Mouse (Mus musculus) hindbrain, embryonic 13.5 days (tissue): Measurements from ENCODE around the gene G6pc3. TPM values are rescaled to one million over a fixed set of nuclear protein-coding genes. Genes with fewer than 3 reads are reported as not detected.
"Not testable (repeated sequence)": the region's sequence is repeated elsewhere in the genome, so short reads cannot be mapped to it uniquely, and the experiment has no call there.

Source experiments
- ATAC-seq: fragments of 200-750 bp; cut with Nextera tagmentation; 2 replicates; pipeline ENCODE4 v1.8.0; 2017; ENCODE audit warnings: moderate TSS enrichment; ENCODE audit not compliant: low FRiP score
- H3K27ac ChIP-seq: fragments of 300-500 bp; sonication (generic); 2 replicates; pipeline ENCODE4 v1.5.1; 2015; ENCODE audit warnings: inconsistent platforms, mild to moderate bottlenecking, moderate library complexity
- H3K27me3 ChIP-seq: fragments of 300-500 bp; sonication (generic); 2 replicates; pipeline ENCODE4 v1.6.1; 2015; ENCODE audit warnings: mild to moderate bottlenecking, inconsistent platforms
- H3K36me3 ChIP-seq: fragments of 300-500 bp; sonication (generic); 2 replicates; pipeline ENCODE4 v1.6.1; 2015; ENCODE audit warnings: mild to moderate bottlenecking, inconsistent platforms
- H3K4me1 ChIP-seq: fragments of 300-500 bp; sonication (generic); replicated peaks from 2 replicates; pipeline ENCODE4 v1.6.1; 2015; ENCODE audit warnings: inconsistent platforms
- H3K4me2 ChIP-seq: fragments of 300-500 bp; sonication (generic); 2 replicates; pipeline ENCODE4 v1.6.1; 2015; ENCODE audit warnings: inconsistent platforms, mild to moderate bottlenecking, moderate library complexity
- H3K4me3 ChIP-seq: fragments of 300-500 bp; sonication (generic); 2 replicates; pipeline ENCODE4 v1.5.1; 2015; ENCODE audit warnings: mild to moderate bottlenecking, inconsistent platforms
- H3K9ac ChIP-seq: fragments of 300-500 bp; sonication (generic); 2 replicates; pipeline ENCODE4 v1.6.1; 2015; ENCODE audit warnings: mild to moderate bottlenecking, inconsistent platforms
- H3K9me3 ChIP-seq: fragments of 300-500 bp; sonication (generic); 2 replicates; pipeline ENCODE4 v1.6.1; 2016; ENCODE audit warnings: inconsistent platforms
- WGBS: fragments of 180-500 bp; shearing (Covaris S2); methylation state at CpG from one replicate; pipeline ENCODE4 v1.1.7; 2015; 5-methylcytosine and 5-hydroxymethylcytosine counted together
- polyA plus RNA-seq: library from polyadenylated mRNA; unstranded; fragments of >200 nt; fragmentation: Nextera tagmentation; extraction: Ambion mirVana; gene quantifications from 2 replicates; pipeline ENCODE4 v1.2.1, GENCODE M21; 2015

The G6pc3 gene
- polyA plus RNA-seq, result 30.0 and 37.2 TPM in 2 replicates

DNA sequence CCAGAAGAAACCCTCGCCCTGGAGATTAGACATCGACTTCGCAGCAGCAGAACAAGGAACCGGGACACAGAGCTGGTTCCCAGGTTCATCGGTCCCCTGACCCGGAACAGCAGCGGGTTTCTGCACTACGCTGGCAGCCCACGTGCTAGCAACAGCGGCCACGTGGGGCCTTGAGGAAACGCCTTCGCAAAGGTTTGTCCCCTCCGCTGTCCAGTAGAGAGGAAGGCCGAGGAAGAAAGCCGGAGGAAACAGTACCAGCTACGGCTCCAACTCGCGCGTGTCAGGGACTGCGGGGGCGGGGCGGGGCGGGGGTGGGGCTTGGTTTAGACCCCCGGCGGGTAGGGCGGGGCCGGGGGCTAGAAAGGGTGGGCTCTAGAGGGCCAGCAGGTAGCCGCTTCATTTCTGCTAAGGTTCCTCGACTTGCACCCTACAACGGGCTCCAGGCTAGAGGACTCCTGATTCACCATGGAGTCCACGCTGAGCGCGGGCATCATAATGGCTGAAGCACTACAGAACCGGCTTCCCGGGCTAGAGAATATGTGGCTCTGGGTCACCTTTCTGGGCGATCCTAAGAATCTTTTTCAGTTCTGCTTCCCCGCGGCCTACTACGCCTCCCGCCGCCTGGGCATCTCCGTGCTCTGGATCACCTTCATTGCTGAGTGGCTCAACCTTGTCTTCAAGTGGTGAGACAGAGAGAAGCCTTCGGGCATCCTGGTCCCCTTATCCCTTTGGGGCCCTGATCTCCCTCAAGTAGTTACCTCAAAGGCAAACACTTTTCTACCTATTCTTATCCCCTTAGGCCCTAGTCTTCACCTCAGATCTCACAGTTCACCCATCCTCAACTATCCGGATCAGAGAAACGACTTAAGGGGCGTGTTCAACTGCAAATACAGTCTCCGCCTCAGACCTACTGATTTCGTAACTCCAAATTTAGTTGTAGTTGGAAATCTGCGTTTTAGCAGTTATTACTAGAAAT lies at the start of gene G6pc3:
G6pc3 (plus strand) TSS at position 160 of the 976 bp plus-strand sequence.
- H3K4me1 ChIP-seq, result peaks cover 30% of the 10 kb centered on the region
- peak; percentile 76 for ATAC-seq
- peak within 1 kb of the TSS; percentile 77 for H3K4me2 ChIP-seq
- H3K27me3 ChIP-seq, result no peaks in the 10 kb centered on the region
- H3K27ac ChIP-seq, result peak within 1 kb of the TSS; percentile 78
- H3K9ac ChIP-seq, result peak within 1 kb of the TSS; percentile 83
- 3% methylated on average over 50 of the region's 50 CpGs for WGBS
- peak within 1 kb of the TSS; percentile 64 for H3K4me3 ChIP-seq
- no peaks in the 10 kb centered on the region for H3K9me3 ChIP-seq
- H3K36me3 ChIP-seq, result peaks cover 26% of the 10 kb centered on the region

DNA sequence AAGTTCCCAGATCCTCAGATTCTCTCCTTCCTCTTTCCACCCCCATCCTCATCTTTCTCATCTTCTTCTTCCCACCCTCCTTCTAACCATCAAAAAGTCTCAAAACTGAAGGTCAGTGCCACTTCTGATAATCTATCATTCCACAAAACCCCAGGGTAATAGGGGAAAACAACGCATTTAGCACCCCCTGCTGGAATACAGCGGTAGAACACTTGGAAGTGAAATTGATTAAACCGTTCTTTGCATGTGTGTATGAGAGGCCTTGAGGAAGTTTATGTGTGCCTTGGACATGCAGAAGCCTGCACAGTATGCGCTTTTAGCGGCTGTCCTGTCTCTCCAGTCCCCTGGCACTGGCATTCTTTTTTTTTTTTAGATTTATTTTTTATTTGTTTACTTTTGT lies 48.9 kb upstream of the G6pc3 start:
- Histone ChIP-seq H3K4me2 (no peak overlapping the region), H3K9ac (no peak overlapping the region), H3K36me3 (no peaks in the 10 kb centered on the region), H3K4me3 (no peak overlapping the region), H3K9me3 (no peaks in the 10 kb centered on the region), H3K27ac (no peak overlapping the region), H3K4me1 (peaks cover 8% of the 10 kb centered on the region), H3K27me3 (peaks cover 54% of the 10 kb centered on the region)
- ATAC-seq, result no peak
- WGBS, result 6% methylated on average over 5 of the region's 5 CpGs

DNA sequence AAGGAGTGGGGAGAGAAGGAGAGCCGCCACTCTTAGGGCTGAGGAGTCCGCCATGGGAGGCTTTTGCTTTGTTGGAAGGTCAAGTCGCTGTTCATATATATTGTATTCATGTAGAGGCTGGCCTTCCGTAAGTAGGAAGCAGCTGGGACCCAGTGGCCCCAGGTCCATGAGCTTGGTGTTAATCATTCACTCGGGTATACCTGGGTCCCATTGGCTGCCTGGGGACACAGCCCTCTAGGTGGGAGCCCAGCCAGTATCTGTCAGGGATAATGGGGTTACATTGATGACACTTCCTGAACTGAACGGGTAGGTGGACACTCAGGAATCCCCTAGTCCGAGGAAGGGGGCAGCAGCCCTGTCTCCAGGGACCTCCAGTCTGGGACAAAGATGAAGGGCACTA lies 47.1 kb upstream of the G6pc3 start:
- WGBS, result 71% methylated on average over 7 of the region's 7 CpGs
- Histone ChIP-seq H3K36me3 (no peaks in the 10 kb centered on the region), H3K9ac (no peak overlapping the region), H3K4me3 (no peak overlapping the region), H3K27ac (no peak overlapping the region), H3K9me3 (no peaks in the 10 kb centered on the region), H3K4me2 (no peak overlapping the region), H3K27me3 (peaks cover 60% of the 10 kb centered on the region), H3K4me1 (peaks cover 23% of the 10 kb centered on the region)
- no peak for ATAC-seq

DNA sequence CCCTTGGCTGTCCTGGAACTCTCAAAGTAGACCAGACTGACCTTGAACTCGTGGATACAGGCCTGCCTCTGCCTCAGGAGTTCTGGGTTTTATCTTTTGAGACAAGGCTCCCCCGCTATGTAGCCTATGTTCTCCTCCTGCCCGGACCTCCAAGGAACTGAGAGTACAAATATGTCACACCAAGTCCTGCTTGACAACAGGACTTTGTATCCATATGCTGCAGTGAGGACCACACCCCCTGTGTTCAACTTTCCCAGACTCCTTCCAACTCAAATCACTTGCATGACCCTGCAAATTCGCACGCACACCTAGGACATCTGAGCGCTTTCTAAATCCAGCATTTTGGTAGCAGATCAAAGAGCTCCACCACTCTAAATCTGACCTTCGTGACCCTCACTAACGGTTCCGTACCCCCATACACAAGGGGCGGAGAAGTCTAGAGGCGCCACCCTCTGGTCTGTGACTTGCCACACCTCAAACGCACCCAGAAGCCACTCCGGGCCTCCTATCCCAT lies 44.4 kb upstream of the G6pc3 start:
- Histone ChIP-seq H3K4me3 (peak overlapping the region; percentile 30; the same call in 1 of the 2 replicates), H3K4me1 (peaks cover 24% of the 10 kb centered on the region), H3K27ac (no peak overlapping the region), H3K27me3 (peaks cover 78% of the 10 kb centered on the region), H3K9me3 (no peaks in the 10 kb centered on the region), H3K9ac (peak overlapping the region; percentile 29; the same call in 1 of the 2 replicates), H3K4me2 (peak overlapping the region; percentile 44), H3K36me3 (no peaks in the 10 kb centered on the region)
- ATAC-seq, result no peak
- 23% methylated on average over 13 of the region's 13 CpGs for WGBS

DNA sequence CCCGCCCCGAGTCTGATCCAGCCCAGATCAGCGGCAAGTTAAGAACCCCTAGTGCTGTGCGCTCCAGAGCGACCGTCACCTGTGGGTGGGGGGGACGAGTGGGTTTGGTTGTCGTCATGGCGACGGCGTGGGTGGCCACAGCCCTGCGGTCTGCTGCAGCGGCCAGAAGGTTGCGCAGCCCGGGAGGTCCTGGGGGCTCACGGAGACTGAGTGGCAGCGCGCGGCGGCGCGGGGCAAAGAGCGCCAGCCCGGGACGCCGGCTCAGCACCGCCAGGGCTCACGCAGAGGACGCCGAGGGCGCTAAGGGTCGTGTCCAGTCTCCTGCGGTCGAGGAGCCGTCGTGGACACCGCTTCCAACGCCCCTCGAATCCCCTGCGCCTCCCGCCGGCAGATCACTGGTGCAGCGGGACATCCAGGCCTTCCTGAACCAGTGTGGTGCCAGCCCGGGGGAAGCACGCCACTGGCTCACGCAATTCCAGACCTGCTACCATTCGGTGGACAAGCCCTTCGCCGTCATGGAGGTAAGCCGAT lies 43.9 kb upstream of the G6pc3 start, which contains the start of gene Nags:
Nags (plus strand) TSS at position 43 of the 531 bp plus-strand sequence.
- H3K9me3 ChIP-seq, result no peaks in the 10 kb centered on the region
- no peaks in the 10 kb centered on the region for H3K36me3 ChIP-seq
- H3K4me2 ChIP-seq, result peak within 1 kb of the TSS; percentile 44
- H3K27me3 ChIP-seq, result peaks cover 78% of the 10 kb centered on the region
- no peak within 1 kb of the TSS for H3K27ac ChIP-seq
- peak within 1 kb of the TSS; percentile 30 for H3K4me3 ChIP-seq
- peak within 1 kb of the TSS; percentile 29; the same call in 1 of the 2 replicates for H3K9ac ChIP-seq
- no peak for ATAC-seq
- H3K4me1 ChIP-seq, result peaks cover 24% of the 10 kb centered on the region
- 2% methylated on average over 50 of the region's 50 CpGs for WGBS

DNA sequence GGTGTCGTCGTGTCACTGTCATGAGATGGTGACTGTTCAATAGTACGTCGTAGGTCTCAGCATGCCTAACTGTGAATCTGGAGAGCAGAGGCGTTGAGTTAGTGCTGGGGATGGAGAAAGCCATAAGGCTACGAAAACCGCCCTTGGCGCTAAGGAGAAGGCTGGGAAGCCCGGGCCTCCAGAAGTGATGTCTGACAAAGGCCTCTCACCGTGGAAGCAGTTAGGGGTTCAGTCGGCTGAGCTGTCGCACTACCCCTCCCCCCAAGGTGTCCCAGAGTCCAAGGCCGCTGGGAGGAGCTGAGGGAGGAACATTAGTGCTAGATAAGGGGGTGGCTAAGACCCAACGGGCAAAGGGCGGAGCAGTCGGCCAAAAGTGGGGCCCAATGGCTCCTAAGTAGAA lies 43.4 kb upstream of the G6pc3 start:
- no peaks in the 10 kb centered on the region for H3K9me3 ChIP-seq
- 0 out of 2 replicates have a peak overlapping the region, but pooled peaks have one; percentile 44 for H3K4me2 ChIP-seq
- H3K4me3 ChIP-seq, result peak overlapping the region; percentile 30
- H3K27me3 ChIP-seq, result peaks cover 78% of the 10 kb centered on the region
- 4% methylated on average over 16 of the region's 16 CpGs for WGBS
- no peak overlapping the region for H3K27ac ChIP-seq
- no peak overlapping the region for H3K9ac ChIP-seq
- ATAC-seq, result no peak
- peaks cover 24% of the 10 kb centered on the region for H3K4me1 ChIP-seq
- no peaks in the 10 kb centered on the region for H3K36me3 ChIP-seq

DNA sequence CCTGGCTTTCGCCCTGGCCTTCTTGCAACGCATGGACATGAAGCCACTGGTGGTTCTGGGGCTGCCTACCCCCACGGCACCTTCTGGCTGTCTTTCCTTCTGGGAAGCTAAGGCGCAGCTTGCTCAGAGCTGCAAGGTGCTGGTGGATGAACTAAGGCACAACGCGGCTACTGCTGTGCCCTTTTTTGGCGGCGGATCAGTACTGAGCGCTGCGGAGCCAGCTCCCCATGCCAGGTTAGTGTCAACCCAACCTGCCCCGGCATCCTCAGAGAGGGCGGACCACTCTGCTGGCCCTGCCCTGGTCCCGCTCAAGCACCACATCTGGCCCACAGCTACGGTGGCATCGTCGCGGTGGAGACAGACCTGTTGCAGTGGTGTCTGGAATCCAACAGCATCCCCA lies 42.9 kb upstream of the G6pc3 start:
- 11% methylated on average over 17 of the region's 17 CpGs for WGBS
- H3K4me2 ChIP-seq, result no peak overlapping the region
- H3K4me3 ChIP-seq, result no peak overlapping the region
- no peak for ATAC-seq
- no peak overlapping the region for H3K27ac ChIP-seq
- H3K27me3 ChIP-seq, result peaks cover 78% of the 10 kb centered on the region
- no peak overlapping the region for H3K9ac ChIP-seq
- H3K36me3 ChIP-seq, result no peaks in the 10 kb centered on the region
- peaks cover 24% of the 10 kb centered on the region for H3K4me1 ChIP-seq
- H3K9me3 ChIP-seq, result no peaks in the 10 kb centered on the region

DNA sequence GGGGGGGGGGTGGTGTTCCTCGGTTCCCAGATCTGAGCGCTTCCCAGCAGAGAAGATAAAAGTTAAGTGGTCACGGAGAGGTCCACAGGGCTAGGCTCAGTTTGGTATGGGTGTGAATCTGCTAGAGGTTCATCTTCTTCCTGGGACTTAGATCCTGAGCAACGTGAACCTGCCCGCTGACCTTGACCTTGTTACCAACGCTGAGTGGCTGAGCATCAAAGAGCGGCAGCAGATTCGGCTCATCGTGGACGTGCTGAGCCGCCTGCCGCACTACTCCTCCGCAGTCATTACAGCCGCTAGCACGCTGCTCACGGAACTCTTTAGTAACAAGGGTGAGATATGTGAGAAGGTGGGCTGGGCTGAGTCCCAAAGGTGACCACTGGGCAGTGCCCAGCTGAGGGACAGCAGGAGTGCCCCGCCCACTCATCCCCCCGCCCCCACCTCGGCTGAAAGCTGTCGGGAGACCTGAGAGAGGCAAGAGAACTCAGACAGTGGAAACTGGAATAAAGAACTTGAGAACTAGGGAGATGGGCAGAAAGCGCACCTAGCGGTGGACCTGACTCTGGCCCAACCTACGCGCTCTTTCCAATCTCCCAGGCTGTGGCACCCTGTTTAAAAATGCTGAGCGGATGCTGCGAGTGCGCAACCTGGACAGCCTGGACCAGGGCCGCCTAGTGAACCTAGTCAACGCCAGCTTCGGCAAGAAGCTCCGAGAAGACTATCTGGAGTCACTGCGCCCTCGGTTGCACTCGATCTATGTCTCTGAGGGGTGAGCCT lies 42.0 kb upstream of the G6pc3 start:
- 14% methylated on average over 34 of the region's 34 CpGs for WGBS
- Histone ChIP-seq H3K9me3 (no peaks in the 10 kb centered on the region), H3K36me3 (peaks cover 3% of the 10 kb centered on the region), H3K4me2 (no peak overlapping the region), H3K4me1 (peaks cover 24% of the 10 kb centered on the region), H3K9ac (no peak overlapping the region), H3K27me3 (peaks cover 74% of the 10 kb centered on the region), H3K27ac (no peak overlapping the region), H3K4me3 (no peak overlapping the region)
- ATAC-seq, result no peak

DNA sequence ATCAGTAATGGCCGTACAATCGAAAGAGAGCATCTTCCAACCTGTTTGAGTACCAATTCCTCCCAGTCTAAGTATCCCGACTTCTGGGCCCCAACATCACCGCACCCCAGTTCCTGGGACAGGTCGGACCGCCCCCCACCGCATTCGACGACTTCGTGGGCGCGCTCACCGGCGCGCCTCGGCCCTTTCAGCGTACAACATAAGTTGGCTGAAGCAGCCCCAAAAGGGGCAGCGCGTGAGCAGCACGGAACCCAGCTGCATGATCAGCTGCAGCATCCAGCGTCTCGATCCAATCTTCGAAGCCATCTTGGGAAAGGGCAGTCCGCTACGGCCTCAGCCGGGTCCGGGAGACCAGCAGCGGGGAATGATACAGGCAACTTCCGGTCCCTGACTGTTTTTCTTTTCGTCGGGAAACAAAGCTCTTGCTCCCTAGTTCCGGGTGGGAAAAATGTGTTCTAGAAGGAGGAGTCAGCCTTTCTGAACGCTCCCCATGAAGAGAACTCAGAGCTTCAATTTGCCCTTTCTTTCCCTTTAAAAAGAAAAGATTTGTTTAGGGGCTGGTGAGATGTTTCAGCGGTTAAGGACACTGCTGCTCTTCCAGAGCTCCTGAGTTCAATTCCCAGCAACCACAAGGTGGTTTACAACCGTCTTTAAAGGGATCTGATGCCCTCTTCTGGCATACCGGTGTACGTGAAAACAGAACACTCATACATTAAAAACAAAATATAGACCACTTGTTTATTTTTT lies 33.2 kb upstream of the G6pc3 start, which contains the start of gene Tmem101:
Tmem101 (minus strand) TSS at position 366 of the 747 bp plus-strand sequence.
- Histone ChIP-seq H3K4me1 (peaks cover 10% of the 10 kb centered on the region), H3K4me3 (peak within 1 kb of the TSS; percentile 59), H3K27me3 (no peaks in the 10 kb centered on the region), H3K27ac (peak within 1 kb of the TSS; percentile 88), H3K36me3 (peaks cover 23% of the 10 kb centered on the region), H3K4me2 (peak within 1 kb of the TSS; percentile 81), H3K9ac (peak within 1 kb of the TSS; percentile 82), H3K9me3 (no peaks in the 10 kb centered on the region)
- under 1% methylated on average over 37 of the region's 37 CpGs for WGBS
- peak; percentile 92 for ATAC-seq

DNA sequence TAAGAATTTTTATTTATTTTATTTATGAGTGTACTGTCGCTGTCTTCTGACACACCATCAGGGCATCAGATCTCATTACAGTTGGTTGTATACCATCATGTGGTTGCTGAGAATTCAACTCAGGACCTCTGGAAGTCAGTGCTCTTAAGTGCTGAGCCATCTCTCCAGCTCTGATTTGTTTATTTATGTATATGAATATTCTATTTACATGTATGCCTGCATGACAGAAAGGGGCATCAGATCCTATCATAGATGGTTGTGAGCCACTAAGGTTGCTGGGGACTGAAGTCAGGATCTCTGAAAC lies 32.7 kb upstream of the G6pc3 start:
- 3% methylated on average over 1 of the region's 1 CpGs for WGBS
- no peak for ATAC-seq
- Histone ChIP-seq H3K27ac (no peak overlapping the region), H3K36me3 (peaks cover 28% of the 10 kb centered on the region), H3K4me2 (no peak overlapping the region), H3K9me3 (no peaks in the 10 kb centered on the region), H3K4me3 (no peak overlapping the region), H3K4me1 (peaks cover 10% of the 10 kb centered on the region), H3K9ac (no peak overlapping the region), H3K27me3 (no peaks in the 10 kb centered on the region)

DNA sequence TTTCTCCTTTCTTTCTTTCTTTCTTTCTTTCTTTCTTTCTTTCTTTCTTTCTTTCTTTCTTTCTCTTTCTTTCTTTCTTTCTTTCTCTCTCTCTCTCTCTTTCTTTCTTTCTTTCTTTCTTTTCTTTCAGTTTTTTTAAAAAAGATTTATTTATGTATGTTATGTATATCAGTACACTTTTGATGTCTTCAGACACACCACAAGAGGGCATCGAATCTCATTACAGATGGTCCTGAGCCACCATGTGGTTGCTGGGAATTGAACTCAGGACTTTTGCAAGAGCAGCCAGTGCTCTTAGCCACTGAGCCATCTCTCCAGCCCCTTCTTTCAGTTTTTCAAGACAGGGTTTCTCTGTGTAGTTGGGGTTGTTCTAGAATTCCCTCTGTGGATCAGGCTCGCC lies 31.4 kb upstream of the G6pc3 start:
- not testable (repeated sequence) for ATAC-seq, H3K27me3 ChIP-seq
- whole genome bisulfite sequencing, result 91% methylated on average over 2 of the region's 2 CpGs

More for the DNA sequence above, 31.4 kb upstream of the G6pc3 start:
- not testable (repeated sequence) for H3K9ac ChIP-seq, H3K4me3 ChIP-seq, H3K9me3 ChIP-seq, H3K27ac ChIP-seq, H3K4me1 ChIP-seq, H3K4me2 ChIP-seq
- peaks cover 30% of the 10 kb centered on the region for H3K36me3 ChIP-seq
